Mouse (Mus musculus): ENCODE results near the gene Kif28.
"Not testable (repeated sequence)": the region's sequence is repeated elsewhere in the genome, so short reads cannot be mapped to it uniquely, and the experiment has no call there.

Kif28 gene

GRCm38 (mm10) chr1:179745171-179745570 lies at the start of gene Kif28:
Gene Kif28, minus strand, starts transcription at chr1:179745271.
- no peak for DNase-seq (ENCODE audit: low read depth, low spot score)

DNA sequence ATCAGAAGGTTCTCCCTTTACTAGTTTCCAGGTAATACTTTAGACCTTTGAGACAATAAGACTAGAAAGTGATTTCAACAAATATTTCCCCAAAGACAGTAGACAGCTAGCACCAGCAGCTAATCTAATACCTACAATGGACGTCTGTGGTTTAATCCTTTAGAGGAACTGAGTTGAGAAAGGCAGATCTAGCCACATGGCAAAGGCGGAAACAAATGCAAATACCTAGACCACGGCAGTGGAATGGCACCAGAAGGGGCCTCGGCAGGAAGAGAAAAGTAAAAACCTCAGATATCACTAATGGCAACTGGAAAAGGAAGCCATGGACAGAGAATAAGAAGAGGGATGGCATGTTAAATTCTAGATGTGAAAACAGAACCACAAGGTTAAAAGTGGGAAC lies 42.2 kb upstream of the Kif28 start:
- no peak for DNase-seq (ENCODE audit: low read depth, low spot score)

DNA sequence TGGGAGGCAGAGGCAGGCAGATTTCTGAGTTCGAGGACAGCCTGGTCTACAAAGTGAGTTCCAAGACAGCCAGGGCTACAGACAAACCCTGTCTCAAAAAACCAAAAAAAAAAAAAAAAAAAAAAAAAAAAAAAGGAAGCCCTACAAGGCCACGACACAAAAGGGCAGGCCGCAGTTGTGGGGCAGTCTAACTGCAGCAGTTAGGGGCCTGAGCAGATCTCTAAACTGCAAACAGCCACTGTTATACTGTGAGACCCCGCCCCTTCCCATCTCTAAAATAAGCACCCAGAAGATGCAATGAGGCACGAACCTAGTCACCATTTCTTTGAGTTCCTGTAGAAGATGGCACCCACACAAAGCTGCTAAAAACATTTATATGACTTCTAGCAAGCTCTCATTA lies 40.4 kb upstream of the Kif28 start:
- DNase-seq (ENCODE audit: low read depth, low spot score), result no peak

GRCm38 (mm10) chr1:179784098-179784497 lies 39.0 kb upstream of the Kif28 start:
- DNase-seq (ENCODE audit: low read depth, low spot score), result no peak

- DNase-seq (ENCODE audit: low read depth, low spot score), result no peak
Observed at GRCm38 (mm10) chr1:179776831-179777230, 31.8 kb upstream of the Kif28 start.

DNA sequence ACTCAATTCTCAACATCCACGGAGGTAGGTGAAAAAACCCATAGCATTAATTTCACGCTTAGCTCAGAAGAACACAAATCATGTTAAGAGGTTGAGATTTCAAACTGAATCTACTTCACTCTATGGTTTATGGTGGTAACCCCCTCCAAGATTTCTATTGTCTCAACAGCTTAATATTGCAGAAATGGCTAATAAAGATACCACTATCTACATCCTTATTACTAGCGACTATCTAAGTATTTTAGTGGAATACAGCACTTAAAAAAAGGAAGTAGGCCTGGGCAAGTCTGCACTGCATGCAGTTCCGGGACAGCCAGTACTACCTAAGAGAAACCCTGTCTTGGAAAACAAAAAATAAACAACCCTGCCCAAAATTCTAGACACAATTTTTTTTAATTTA lies 15.5 kb upstream of the Kif28 start:
- DNase-seq (ENCODE audit: low read depth, low spot score), result no peak

DNA sequence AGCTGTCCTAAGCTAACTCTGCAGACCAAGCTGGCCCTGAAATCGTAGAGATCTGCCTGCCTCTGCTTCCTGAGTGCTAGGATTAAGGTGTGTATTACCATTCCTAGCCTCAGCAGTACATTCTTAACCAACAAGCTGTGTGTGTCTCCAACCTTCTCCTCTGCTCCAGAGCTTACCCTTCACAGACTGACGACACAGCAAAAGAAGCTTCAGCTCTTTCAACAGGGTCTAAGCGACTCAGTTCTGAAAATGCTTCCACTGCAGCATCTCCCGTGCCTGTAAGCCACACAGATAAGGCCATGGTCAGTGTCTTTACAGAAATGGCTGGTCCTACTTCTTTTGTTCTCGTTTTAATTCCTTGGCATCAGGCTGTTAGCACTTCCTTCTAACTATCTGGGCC lies 15.0 kb upstream of the Kif28 start:
- no peak for DNase-seq (ENCODE audit: low read depth, low spot score)

GRCm38 (mm10) chr1:179756477-179756876 lies 11.4 kb upstream of the Kif28 start:
- DNase-seq (ENCODE audit: low read depth, low spot score), result no peak

- DNase-seq (ENCODE audit: low read depth, low spot score), result no peak
Observed at GRCm38 (mm10) chr1:179753006-179753405, 7.9 kb upstream of the Kif28 start.

DNA sequence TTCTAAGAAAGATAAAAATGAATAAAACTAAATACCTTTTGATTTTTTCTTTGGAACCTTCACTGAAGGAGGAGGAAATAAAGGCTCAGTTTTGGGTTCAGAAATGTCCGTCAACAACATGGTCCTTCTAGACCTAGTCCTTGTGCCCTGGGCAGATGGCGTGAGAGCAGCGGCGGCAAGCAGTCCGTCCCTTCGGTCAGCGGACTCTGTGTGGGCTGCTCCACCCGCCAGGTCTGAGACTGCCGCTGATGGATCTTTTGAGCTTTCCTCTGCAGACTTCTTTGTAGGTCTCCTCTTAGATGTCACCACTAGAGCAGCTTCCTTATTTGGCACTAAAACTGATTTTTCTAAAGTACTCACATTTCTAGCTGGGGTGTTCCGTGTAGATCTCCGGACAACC lies 7.2 kb upstream of the Kif28 start:
- DNase-seq (ENCODE audit: low read depth, low spot score), result no peak

GRCm38 (mm10) chr1:179743593-179744193 lies 1.4 kb downstream of the Kif28 start:
- no peak for DNase-seq (ENCODE audit: low read depth, low spot score)

DNA sequence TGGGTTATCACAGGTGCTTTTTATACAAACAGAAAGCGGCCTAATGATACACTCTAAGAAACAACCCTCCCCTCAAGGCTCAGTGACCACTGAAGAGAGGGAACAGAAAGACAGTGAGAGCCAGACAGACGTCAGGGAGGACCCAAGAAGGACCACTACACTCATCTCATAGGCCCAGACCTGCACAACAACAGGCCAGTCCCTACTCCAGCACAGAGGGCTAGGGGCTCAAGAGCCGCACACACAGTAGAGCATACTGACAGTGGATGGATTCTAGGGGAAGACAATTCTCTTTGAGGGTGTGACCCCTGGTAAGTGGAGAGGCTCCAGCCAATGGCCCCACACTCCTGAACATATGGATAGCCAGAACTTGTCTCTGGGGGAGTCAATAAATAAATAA lies 8.6 kb downstream of the Kif28 start:
- DNase-seq (ENCODE audit: low read depth, low spot score), result no peak

GRCm38 (mm10) chr1:179734500-179735474 lies 10.3 kb downstream of the Kif28 start:
- peak; percentile 84 for DNase-seq (ENCODE audit: low read depth, low spot score)

- no peak for DNase-seq (ENCODE audit: low read depth, low spot score)
Observed at GRCm38 (mm10) chr1:179731391-179731790, 13.7 kb downstream of the Kif28 start.

- DNase-seq (ENCODE audit: low read depth, low spot score), result peak; percentile 68
Observed at GRCm38 (mm10) chr1:179728661-179729060, 16.4 kb downstream of the Kif28 start.

DNA sequence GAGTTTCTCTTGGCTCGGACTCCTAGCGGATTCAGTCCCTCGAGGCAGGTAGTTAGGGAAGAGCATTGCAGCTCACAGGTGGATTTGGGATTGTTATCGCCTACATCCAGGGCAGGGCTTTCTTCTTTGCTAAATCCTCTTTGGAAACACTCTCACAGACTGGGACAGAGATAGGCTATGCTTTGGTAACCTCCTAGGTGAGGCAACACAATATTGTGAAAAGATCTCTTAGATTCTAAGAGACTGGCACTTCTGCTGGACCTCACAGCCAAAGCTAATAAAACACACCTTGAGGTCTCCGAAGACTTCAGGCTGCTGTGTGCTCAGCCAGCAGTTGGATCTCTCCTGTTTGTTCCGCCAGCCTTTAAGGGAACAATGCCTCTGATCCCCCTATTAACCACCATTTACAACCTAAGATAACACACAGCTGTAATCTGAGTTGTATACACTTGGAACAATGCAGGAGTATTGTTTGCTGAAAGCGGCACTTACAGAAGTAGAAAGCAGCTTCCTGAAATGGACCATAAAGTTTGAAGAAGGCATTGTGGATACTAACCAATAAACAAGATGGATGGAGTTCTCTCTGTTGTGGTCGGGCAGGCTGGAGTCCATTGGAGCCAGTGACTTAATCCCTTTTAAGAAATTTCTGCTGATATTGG lies 22.1 kb downstream of the Kif28 start:
- peak; percentile 58 for DNase-seq (ENCODE audit: low read depth, low spot score)

- DNase-seq (ENCODE audit: low read depth, low spot score), result no peak
Observed at GRCm38 (mm10) chr1:179715786-179716185, 29.3 kb downstream of the Kif28 start.

DNA sequence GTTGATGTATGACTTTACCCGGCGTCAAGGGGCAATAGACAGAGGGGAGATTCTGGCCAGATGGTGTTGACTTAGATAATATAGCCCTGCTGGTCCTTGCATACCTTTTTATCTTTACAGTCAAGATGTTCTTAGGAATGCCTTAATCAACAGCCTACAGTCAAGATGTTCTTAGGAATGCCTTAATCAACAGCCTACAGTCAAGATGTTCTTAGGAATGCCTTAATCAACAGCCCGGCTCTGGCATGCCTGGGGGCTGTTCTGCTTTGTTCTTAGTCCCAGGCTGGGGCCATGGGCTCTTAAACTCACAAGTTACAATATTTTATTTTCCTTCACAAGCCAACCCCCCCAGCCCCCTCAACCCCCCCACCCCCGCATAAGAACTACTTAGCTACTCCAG lies 29.8 kb downstream of the Kif28 start:
- not testable (repeated sequence) for DNase-seq (ENCODE audit: low read depth, low spot score)

- DNase-seq (ENCODE audit: low read depth, low spot score), result no peak
Observed at GRCm38 (mm10) chr1:179713367-179713766, 31.7 kb downstream of the Kif28 start.

- no peak for DNase-seq (ENCODE audit: low read depth, low spot score)
Observed at GRCm38 (mm10) chr1:179712658-179713057, 32.4 kb downstream of the Kif28 start.

DNA sequence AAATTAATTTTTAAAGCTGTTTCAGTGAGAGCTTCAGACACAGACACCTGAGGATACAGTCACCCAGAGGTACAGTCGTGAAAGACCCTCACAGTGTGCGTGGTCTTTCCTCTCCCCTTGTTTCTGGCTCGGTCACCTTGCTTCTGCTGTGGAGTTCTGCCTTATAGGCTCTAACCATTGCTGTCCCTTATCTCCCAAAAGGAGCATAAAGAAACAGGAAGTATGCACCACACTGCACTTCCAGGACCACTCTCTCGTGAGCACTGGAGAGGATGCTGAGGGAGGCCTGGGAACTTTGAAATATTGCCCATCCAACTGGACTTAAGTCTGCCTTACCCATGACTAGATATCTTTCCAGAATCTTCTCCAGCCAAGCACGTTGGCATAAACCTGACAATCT lies 34.3 kb downstream of the Kif28 start:
- DNase-seq (ENCODE audit: low read depth, low spot score), result no peak

GRCm38 (mm10) chr1:179709390-179709789 lies 35.7 kb downstream of the Kif28 start:
- DNase-seq (ENCODE audit: low read depth, low spot score), result no peak
